Mouse (Mus musculus) C2C12 (cell line): ENCODE measurements at regions not wholly inside any gene's neighbourhood (a gene's known extent, or its start where the extent isn't known, plus 50 kb on each side); places are given as distances from the start of the nearest gene placed in this dataset.

Experiments used
- CTCF ChIP-seq: IDR thresholded peaks from one replicate; pipeline ENCODE4 v1.5.1; 2011; ENCODE audit not compliant: control insufficient read depth, insufficient read depth, insufficient read length
- MYOG ChIP-seq: IDR thresholded peaks from one replicate; pipeline ENCODE4 v1.6.1; 2011; ENCODE audit not compliant: control insufficient read depth, insufficient read length; ENCODE audit errors: extremely low read depth
- USF1 ChIP-seq: IDR thresholded peaks from one replicate; pipeline ENCODE4 v1.6.1; 2011; ENCODE audit warnings: low read depth, mild to moderate bottlenecking, control low read depth, moderate library complexity

GRCm38 (mm10) chr7:68621080-68621479 is 128.0 kb downstream of the Arrdc4 start:
- TF ChIP-seq CTCF (no peak), USF1 (no peak), MYOG (no peak)
